Mouse (Mus musculus) neural tube, embryonic 10.5 days (tissue): Measurements from ENCODE around the gene Grm8.

Source experiments
- DNase-seq: peaks from one replicate; pipeline ENCODE4 v3.0.0-alpha.2; 2017; ENCODE audit warnings: low spot score; ENCODE audit errors: extremely low spot score

Gene Grm8

GRCm38 (mm10) chr6:27646503-27646902 lies 488.5 kb downstream of the Grm8 start:
- DNase-seq: no peak

GRCm38 (mm10) chr6:27645054-27645453 lies 489.9 kb downstream of the Grm8 start:
- no peak for DNase-seq

- no peak for DNase-seq
Measured at GRCm38 (mm10) chr6:27635898-27636297, 499.1 kb downstream of the Grm8 start.

GRCm38 (mm10) chr6:27617472-27617871 lies 517.5 kb downstream of the Grm8 start:
- DNase-seq: no peak

- DNase-seq: no peak
Measured at GRCm38 (mm10) chr6:27580485-27580884, 554.5 kb downstream of the Grm8 start.

GRCm38 (mm10) chr6:27545516-27545915 lies 589.5 kb downstream of the Grm8 start:
- DNase-seq: no peak

GRCm38 (mm10) chr6:27517620-27518019 lies 617.4 kb downstream of the Grm8 start:
- no peak for DNase-seq

GRCm38 (mm10) chr6:27460998-27461397 lies 674.0 kb downstream of the Grm8 start:
- DNase-seq: no peak

- DNase-seq: no peak
Measured at GRCm38 (mm10) chr6:27408473-27408872, 726.5 kb downstream of the Grm8 start.

GRCm38 (mm10) chr6:27372416-27372815 lies 762.6 kb downstream of the Grm8 start:
- no peak for DNase-seq

- DNase-seq: no peak
Measured at GRCm38 (mm10) chr6:27371095-27371494, 763.9 kb downstream of the Grm8 start.

GRCm38 (mm10) chr6:27363775-27364174 lies 771.2 kb downstream of the Grm8 start:
- no peak for DNase-seq

GRCm38 (mm10) chr6:27360440-27360839 lies 774.5 kb downstream of the Grm8 start:
- DNase-seq: no peak

- no peak for DNase-seq
Measured at GRCm38 (mm10) chr6:27351147-27351546, 783.8 kb downstream of the Grm8 start.

- no peak for DNase-seq
Measured at GRCm38 (mm10) chr6:27348272-27348671, 786.7 kb downstream of the Grm8 start.

- DNase-seq: no peak
Measured at GRCm38 (mm10) chr6:27346311-27346710, 788.7 kb downstream of the Grm8 start.

- no peak for DNase-seq
Measured at GRCm38 (mm10) chr6:27340131-27340530, 794.8 kb downstream of the Grm8 start.

GRCm38 (mm10) chr6:27318575-27318974 lies 816.4 kb downstream of the Grm8 start:
- DNase-seq: no peak

GRCm38 (mm10) chr6:27317422-27317821 lies 817.6 kb downstream of the Grm8 start:
- DNase-seq: no peak

GRCm38 (mm10) chr6:27316018-27316417 lies 819.0 kb downstream of the Grm8 start:
- no peak for DNase-seq

- DNase-seq: no peak
Measured at GRCm38 (mm10) chr6:27314273-27315009, 820.5 kb downstream of the Grm8 start.

- DNase-seq: no peak
Measured at GRCm38 (mm10) chr6:27310401-27310800, 824.6 kb downstream of the Grm8 start.

GRCm38 (mm10) chr6:27305351-27305750 lies 829.6 kb downstream of the Grm8 start:
- DNase-seq: no peak
